Mouse (Mus musculus): ENCODE measurements at regions not wholly inside any gene's neighbourhood (a gene's known extent, or its start where the extent isn't known, plus 50 kb on each side); places are given as distances from the start of the nearest gene placed in this dataset.
"Not testable (repeated sequence)": the region's sequence is repeated elsewhere in the genome, so short reads cannot be mapped to it uniquely, and the experiment has no call there.

DNA sequence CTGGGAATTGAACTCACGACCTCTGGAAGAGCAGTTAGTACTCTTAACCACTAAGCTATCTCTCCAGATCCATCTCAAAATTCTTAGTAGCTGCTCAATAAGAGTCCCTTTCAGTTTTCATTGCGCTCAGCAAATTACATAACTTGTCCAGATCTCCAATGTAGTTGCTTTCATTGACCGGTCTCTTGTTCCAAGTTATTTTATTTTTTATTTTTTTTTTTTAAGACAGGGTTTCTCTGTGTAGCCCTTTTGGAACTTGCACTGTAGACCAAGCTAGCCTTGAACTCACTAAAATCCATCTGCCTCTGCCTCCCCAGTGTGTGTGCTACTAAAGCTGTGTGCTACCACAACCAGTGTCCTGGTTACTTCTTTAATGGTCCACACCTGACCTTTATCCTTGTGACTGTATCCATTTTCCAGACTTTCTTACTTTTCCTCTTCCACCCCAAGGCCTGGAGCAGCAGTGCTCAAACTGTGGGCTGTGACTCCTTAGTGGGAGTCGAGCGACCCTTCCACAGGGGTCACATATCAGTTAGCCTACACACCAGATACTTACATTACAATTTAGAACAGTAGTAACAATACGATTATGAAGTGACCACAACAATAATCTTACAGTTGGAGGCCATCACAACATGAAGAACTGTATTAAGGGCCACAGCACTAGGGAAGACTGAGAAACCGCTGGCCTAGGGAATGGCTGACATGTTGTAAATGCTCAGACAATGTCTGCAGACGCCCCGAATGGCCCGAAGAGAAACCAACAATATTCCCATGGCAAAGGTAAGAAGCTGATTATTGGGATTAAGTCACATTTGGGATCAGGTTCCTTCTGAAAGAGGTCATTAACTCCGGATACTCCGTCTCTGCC lies 97.8 kb upstream of the Cpsf6 start:
- DNase-seq = no peak

DNA sequence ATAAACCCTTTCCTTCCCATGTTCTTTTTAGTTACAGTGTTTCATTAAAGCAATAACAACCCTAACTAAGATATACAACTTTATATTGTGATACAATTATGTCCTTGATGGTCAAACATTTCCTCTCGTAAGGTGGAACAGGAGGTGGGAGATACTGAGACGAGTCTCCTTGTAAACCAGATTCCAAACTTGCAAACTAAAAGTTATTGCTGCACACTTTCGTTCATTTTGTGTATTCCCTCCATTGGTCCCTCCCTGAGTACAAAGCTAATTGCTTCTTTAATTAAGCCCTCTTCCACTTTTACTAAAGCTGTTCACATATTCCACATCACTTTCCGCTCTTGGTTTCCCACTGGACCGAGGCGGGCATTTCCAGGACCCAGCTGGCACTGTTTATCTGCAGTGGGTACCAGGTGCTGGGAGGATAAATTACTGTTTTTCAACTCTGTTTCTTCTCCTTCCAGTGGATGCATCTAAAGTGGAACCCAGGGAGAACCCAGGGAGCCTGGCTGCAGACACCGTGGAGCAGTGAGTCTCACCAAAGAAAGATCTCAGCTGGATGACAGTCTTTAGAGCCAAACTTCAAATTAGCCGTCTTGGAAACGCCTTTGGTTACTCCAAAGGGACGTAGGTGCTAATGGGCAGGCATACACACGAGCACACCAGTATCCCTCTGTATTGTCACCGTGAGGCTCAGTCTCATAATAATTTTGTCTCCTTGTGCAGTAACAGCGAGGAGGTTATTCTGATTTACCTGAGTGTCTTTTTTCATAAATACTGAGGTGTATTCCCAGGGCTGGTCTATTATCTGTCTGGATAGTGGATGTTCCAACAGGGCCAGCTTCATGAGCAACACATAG lies 95.5 kb upstream of the Cpsf6 start:
- DNase-seq = no peak

DNA sequence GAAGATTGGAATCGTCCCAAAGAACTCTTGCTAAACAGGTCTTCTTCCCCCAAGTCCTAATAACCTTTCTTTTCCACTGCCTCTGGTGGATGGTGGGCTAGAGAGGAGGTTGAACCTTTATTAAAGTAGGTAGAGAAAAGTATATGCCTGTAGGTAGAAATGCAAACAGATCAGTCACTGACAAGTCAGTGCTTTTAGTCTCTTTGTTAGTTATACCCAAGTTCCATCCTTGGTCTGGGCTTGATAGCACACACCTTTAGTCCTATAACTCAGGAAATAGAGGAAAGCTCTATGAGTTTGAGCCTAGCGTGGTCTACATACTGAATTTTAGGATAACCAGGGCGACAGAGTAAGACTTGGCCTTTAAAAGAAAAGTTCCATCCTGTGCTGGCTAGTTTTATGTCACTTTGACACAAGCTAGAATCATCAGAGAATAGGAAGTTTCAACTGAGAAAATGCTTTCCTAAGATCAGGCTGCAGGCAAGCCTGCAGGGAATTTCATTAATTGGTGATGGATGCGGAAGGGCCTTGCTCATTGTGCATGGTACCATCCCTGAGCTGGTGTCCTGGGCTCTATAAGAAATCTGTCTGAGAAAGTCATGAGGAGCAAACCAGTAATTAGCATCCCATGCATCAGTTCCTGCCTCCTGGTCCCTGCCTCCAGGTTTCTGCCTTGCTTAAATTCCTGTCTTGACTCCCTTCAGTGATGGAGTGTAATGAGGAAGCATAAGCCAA lies 94.7 kb upstream of the Cpsf6 start:
- DNase-seq = no peak

DNA sequence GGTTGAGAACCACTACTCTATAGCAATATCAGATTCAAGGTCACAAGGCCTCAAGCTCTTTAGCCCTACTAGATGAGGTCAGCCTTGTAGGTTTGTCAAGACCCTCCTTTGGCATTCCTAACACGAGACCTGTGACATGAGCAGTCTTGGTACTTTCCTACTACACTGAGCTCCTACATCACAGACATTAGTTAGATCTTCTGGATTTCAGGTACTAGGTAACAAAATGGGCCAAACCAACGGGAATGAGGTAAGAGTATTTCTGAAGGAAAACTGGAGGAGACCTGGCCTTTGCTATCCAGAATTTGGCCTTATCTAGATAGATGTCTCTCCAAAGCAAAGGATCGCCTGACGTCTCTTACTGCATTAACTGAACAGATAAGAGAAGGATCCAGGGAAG lies 93.7 kb upstream of the Cpsf6 start:
- no peak for DNase-seq

DNA sequence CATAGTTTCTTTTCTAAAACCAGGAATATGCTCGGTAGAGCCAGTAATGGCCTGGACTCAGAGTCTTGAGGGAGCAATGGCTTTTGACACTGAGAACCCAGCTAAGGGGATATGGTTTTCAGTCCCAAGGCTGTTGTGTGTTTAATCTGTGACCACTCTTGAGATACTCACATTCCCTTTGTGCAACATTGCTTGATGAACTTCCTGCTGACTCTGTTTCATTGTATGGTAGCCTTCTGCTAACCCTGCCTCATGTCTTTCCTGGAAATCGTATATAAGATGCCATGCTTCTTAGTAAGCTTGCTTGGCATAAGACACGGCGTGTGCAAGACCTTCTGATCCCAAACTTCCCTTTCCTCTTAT lies 92.7 kb upstream of the Cpsf6 start:
- DNase-seq = no peak

DNA sequence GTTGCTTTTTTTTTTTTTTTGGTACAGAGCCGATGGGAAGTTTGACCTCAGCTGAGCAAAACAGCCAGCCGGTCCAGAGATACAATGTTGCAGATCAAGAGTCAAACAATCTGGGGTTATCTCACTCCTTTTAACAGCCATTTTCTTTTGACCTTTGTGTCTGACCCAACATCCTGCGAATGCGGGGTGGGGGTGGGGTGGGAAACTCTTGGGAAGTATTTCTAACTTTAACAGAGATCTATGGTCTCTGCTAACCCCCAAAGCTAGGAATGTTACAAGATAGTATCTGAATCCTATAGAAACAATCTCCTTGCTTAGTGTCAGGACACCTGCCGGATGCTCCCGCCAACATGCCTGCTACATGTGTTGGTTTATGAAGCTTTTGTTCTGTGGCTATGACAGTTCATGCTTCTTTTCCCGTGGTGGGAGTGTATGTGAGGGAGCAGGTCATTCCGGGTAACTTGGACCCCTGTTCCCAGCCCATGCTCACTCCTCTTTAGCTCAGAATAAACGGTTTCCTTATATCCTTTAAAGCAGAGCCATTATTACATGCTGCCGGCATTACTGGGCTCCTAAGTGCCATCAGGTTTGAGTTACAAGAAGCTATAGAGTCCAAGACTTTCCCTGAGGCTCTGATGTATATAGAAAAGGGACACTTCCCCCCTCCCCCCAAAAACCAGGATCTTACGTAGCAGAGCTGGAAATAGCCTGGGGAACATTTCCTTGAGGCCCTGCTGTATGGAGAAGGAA lies 92.2 kb upstream of the Cpsf6 start:
- DNase-seq = no peak

DNA sequence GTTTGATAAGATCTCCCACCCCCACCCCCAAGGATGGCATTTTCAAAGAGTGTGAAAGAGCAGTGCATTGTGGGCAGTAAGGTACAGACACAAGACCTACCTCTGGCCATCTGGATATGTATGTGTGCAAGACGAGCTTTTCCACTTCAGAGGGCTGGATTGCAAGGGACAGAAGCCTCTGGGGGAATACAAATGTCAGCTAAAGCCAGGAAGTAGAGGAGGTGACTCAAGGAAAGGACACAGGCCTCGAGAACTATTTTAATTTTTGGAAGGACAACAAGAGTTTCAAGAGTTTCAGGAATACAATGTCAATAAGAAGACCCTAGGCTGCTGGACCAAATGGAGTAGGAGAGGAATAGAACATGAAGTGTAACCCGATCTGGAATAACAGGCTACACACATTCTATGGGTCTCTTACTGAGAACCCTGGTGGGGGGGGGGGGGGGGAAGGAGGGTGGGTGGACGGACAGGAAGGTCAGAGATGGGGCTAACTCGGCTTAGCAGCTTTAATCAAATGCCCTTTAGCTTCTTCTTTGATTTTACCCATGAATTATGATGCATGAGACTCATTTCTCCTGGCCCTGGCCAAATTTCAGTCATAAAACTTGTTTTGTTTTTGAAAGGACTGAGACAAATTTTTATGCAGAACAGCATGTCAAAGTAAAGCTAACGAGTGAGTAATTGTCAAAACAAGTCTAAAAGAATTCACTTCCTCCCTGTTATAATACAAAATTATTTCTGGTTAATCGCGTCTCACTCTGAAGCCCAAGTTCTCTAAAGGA lies 91.4 kb upstream of the Cpsf6 start:
- no peak for DNase-seq

DNA sequence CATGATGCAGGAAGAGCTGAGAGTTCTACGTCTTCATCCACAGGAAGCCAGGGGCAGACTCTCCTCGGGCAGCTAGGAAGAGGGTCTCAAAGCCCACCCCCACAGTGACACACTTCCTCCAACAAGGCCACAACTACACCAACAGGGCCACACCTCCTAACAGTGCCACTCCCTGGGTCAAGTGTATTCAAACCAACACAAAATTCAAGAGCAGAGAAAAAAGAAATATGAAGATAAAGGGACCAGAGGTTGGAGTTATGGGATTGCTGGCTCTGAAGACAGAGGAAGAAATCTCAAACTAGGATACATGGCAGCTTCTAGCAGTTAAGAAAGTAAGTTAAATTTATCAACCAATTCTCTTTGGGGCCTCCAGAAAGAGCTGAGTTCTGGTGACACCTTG lies 90.7 kb upstream of the Cpsf6 start:
- no peak for DNase-seq

DNA sequence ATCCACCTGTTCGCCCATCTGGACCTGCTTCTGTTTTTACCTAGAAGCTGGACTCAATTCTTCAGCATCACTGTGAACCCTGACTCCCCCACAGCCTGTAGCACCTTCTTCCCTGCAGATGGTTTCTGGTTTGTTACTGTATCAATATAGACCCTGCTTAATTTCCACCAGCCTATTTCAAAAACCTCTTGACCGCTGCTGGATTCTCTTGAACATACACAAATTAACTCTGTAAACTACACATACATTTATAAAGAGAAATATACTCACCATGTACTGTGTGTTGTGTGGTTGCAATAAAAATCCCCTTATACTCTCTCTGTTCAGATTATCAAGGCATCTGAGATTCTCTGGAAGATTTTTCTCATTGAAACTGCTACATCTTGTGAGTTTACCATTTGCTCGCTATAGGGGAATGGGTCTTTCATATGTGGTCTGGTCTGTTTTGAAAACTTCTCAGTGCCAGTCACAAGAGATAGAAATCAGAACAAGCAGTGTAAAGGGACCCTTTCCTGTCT lies 89.8 kb upstream of the Cpsf6 start:
- DNase-seq = no peak

DNA sequence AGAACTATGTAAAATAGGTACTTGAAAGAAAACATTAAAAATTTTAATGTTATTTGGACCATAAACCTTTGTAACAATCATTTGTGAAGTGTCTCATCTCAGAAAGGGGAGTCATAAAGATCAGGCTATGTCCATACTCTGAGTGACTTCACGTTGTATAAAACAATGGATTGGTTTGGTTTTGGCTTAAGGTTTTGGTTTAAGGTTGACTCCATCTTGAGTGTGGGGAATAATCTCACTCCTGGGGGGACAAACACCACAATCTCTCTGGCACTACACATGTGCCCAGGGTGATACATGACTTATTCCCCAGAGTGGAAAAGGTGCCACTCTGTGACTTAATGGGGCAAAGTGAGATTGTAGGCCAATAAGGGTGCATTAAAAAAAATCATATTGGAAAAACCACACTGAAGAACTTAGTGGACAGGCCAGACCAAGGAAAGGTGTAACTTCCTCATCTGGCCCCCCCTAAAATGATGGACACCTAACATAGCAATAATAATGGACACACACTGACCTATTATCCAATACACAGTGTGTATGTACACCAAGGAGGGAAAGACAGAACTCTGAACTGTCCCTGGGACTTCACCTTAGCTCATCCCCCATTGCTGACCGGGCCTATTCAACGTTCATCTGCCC lies 89.2 kb upstream of the Cpsf6 start:
- DNase-seq = no peak

DNA sequence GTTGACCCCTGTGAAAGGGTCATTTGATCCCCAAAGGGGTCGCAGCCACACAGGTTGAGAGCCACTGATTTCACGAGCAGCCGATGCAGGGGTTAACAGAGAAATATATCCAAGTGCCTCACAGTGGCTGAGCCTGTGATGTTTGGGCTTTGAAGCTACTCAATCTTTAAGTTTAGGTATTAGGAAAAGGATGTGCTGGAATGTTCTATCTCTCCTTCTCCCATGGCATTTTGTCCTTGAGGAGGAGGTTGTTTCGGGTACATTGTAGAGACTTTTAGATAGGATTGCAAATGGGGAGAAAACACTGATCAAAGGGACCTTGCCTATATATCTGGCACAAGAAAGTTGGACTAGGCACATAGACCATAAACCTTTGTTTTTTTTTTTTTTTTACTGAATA lies 88.6 kb upstream of the Cpsf6 start:
- DNase-seq = no peak

DNA sequence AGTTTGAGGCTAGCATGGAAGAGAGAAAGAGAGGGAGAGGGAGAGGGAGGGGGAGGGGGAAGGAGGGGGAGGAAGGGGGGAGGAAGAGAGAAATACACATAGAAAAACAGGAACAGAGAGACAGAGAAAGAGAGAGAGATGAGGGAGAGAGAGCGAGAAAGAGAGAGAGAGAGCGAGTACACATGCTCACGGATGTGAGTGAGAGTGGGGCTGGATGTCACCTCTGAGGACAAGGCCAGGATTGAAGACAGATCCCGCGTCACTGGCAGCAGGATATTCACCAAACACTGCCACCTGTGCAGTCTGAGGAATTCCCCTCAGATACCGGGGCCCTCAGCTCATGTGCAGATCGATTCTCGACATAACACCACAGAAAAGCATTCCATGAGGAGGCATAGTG lies 87.3 kb upstream of the Cpsf6 start:
- DNase-seq = no peak

DNA sequence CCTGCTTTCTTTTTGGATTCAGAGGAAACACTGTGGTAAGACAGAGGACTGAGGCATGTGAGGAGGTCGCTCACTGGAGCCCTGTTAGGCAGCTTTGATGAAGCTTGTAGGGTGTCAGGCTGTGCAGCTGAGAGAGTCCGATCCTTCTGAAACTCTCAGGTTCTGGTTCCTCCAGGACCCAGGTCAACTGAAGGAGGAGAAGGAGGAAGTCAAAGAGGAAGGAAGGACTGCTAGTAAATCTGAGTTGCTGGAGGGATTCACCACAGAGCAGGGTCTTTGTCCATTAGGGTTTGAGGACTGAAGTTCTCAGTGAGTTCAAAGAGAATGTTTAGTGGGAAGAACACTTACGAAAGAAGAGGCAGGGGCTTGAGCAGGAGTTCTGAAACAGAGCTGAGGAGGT lies 86.6 kb upstream of the Cpsf6 start:
- no peak for DNase-seq

DNA sequence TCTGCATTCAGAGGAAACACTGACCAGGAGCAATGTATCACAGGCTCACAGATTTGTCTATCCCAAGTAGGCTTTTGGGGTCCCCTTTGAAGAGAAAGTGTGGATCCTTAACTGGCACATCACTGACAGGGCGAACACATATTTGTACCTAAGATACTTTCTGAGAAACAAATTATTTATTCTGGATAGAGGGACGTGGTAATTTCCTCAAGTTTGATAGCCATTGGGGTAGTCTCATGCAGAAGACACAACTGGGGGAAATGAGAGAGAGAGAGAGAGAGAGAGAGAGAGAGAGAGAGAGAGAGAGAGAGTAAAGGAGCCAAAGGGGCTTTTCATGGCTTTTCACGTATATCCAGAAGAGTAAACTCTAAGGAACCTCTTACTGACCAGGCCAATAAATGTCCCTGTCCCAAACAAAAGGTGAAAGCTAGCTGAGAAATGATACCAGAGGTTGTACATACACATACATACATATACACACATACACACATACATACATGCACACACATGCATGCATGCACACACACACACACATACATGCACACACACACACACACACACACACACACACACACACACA lies 85.9 kb upstream of the Cpsf6 start:
- DNase-seq = no peak

DNA sequence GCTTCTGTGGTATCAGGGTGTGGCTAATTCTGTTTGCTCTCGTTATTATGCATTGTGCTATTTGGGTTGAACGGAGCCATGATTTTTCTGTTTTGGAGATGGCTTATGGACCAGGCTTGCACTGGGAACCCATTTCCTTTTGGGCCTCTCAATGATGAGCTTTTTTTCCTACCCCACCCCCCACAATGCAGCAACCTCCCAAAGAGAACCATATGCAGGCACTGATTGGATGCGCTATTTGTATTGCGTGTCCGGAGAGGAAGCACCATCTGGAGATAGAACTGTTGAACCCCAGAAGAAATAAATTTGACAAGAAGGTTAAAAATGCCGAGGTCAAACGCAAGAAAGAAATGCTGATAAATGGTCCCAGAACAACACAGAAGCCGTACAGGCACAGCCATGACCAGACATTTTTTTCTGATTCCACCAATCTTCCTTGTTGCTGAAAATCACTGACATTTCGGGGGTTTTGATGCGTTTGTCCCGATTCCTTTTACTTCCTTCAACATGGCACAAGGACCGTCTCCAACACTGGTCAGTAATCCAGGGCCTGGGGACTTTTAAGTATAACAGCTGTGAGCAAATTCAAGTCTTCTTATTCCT lies 85.3 kb upstream of the Cpsf6 start:
- DNase-seq = no peak

DNA sequence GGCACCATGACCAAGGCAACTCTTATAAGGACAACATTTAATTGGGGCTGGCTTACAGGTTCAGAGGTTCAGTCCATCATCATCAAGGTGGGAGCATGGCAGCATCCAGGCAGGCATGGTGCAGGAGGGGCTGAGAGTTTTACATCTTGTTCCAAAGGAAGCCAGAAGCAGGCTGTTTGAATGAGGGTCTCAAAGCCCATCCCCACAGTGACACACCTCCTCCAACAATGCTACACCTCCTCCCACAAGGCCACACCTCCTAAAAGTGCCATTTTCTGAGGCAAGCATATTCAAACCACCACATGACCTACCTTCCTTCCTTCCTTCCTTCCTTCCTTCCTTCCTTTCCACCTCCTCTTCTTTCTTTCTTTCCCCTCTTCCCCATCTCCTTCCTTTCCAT lies 84.5 kb upstream of the Cpsf6 start:
- DNase-seq = not testable (repeated sequence)

DNA sequence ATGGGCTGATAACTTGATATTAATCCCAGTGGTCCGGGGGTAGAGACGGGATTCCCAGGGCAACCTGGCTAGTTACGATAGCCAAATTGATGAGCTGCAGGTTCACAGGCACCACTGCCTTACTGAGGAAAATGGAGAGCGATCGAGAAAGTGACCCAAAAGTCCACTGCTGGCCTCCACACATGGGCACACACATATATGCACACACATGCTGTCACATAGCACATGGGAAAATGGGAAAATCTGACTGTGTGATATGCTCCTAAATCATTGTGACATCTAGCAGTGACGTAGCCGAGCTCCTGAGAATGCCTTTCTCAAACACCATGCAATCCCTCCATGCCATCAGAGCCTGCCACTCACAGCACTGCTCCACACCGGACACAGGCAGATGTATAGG lies 83.8 kb upstream of the Cpsf6 start:
- DNase-seq = no peak

DNA sequence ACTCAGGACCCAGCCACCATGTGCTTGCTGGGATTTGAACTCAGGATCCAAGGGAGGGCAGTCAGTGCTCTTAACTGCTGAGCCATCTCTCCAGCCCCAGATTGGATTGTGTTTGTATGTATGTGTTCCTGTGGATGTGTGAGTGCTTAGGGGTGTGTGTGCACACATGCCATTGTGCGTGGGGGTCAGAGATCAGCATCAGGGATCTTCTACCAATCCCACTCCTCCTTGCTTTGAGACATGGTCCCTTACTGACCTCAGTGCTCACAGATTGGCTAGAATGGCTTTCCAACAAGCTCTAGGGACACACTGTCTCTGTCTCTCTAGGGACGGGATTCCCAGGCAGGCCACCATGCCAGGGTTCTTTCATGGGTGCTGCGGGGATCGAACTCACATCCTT lies 83.1 kb upstream of the Cpsf6 start:
- no peak for DNase-seq

DNA sequence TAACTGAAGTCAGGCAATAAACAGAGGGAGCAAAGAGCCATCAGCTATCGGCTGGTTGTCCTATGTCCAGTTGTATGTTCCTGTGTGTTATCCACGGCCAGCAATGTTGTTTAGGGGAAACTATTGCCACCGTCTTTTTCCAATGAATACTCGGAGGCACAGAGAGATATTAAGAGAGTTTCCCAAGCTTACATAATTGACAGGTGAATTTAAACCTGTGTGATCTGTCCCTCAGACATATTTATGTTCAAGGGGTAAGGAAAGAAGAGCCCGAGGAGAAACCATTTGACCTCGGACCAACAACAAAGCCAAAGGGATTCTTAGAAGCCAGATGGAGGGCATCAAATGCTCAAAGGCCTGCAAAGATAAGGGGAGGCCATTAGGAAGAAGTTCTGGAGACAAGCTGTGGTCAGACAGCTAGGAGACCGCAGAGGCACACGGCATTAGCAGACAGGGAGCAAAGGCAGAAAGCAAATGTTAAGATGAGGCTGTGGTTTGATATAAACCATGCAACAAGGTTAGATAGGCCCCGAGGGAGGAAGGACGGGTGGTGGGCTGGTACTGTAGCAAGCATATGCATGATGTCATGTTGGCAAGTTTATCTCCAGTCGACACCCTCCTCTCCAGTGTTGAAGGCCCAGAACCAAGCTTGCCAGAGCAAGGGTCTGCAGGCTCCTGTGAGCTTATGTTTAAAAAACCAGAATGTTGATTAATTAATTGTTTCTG lies 82.1 kb upstream of the Cpsf6 start:
- DNase-seq = no peak
